Mouse (Mus musculus) lung, adult 18-20 months (tissue): ENCODE measurements around the gene Cacng3.

Experiments used
- DNase-seq, 2 experiments: peaks; one replicate each; pipeline ENCODE4 v3.0.0; 2022; ENCODE audit warnings: mixed read lengths in 2 of 2

Cacng3 gene

DNA sequence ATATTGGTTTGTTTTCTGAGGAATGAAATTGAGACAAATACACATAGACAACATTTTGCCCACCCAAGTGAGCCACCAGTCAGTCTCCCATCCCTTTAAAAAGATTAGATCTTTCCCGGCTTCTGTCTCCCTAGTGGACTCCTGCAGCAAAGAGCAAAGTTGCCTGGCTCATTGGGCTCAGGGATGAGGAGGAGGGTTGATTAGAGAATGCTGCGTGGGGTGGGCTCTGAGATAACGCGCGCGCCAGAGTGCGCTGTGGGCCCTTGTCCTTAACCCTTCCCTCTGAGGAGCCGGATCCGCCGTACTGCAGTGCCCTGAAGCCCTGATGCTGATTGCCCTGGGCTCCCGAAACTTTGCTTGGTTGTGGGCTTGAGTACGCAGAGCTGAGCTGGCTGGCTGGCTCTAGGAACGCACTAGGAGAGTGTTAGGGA lies at the start of gene Cacng3:
Cacng3 (plus strand) TSS at position 51 of the 431 bp plus-strand sequence.
- no peak for DNase-seq

DNA sequence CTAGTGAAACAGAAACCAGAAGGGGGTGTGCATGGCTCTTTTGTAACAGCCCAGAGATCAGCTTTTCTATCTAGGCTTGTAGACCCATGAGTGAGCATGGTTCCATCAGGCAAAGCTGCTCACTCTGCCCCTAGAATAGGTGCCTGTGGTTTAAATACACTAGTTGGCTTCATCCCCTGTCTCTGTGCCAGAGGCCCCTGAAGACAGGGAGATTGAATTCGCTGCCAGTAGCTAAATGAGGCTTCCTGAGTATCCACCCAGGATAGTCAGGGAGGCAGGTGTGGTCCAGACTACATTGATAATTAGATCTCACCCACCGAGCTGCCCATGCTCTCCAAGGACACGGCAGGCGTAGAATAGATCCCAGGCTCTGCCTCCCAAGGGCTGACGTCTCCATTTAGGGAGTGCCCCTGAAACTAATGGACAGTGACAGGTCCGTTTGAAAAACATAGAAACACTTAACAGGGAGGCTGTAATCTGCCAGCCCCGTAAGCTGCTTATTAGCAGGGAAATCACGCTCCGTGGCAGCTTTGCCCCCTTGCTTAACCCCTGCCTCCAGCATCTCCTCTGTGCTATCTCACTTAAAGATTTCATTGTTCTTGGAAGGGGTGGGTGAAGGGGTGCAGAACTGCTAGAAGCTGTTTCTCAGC lies 48.0 kb upstream of the Cacng3 start:
- no peak for DNase-seq

DNA sequence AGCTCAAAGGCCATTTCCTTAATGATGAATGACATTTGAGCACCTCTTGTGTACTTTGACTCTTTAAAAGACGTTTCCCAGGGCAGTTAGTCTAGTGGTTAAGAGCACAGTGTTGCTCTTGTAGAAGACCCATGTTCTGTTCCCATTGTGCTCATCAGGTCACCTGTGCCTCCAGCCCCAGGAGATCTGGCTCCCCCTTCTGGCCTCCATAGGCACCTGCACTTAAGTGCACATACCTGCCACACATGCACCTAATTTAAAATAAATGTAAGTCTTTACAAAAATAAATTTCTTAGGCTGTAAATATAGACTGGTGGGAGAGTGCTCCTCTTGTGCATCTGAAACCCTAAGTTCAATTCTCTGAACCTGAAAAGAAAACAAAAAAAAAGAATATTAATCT lies 46.5 kb upstream of the Cacng3 start:
- no peak for DNase-seq

DNA sequence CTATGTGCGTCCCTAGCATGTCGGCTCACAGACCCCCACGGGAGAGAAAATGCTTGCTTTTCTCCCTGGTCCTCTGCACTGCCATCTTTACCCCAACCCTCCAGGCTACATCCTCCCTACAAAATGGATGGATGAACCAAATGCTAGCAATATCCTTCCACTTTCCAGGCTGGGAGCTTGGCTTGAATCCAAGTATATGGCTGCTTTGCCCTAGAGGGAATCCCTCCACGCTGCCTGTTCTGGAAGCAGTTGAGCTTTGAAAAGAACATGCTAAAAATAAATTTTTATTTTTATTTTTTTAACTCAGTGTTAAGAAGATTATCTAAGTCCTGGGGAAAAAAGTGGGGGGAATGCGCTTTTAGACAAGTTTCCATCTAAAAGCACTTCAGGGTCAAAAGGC lies 42.2 kb upstream of the Cacng3 start:
- no peak for DNase-seq

DNA sequence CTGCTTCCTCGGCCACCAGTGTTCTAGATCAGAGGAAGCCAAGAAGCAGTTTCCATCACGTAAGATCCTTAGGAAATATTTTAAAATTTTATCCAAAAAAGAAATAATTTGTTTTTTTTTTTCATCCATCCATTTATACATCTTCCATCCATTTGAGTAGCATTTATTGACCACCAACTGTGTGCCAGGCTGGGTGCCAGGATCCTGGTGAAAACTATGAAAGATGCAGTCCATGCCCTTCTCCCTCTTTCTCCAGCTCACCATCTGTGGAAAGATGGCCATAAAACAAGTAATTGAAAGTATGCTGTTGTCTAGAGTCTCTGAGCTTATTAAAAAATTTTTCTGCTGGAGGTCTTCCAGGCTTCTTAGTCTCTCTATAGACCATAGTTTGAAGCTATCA lies 39.9 kb upstream of the Cacng3 start:
- no peak for DNase-seq

DNA sequence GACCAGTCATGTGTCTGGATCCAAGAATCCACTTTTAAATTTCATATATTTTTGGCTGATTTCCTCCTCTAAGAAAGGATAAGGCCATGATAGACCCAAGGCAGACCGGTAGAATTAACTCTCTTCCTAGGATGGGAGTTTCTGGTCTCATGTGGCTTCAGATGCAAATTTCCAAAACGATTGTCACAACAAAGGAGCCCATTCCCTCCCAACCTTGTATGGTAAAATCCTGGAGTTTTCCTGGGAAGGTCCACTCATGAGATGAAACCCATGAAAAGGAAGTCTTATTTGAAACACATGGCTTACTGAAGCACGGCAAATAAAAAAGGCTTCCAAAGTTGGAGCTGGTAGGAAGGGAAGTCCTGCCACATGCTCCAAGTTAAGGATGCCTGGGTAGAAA lies 39.1 kb upstream of the Cacng3 start:
- no peak for DNase-seq

DNA sequence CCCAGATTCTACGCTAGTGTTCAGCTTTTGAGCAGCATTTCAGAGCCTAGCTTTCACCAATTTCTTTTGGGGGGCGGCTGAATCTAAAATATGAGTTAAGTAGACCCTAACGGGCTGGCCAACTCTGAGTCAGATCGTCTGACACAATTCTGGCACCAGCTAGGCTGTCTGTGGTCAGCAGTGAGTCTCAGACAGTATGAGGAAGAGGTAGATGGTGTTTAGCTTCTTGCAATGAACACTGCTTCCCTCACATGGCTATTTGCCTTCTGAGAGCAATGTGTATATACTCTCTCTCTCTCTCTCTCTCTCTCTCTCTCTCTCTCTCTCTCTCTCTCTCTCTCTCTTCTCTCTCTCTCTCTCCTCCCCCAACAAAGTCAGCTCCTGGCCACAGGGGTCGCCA lies 37.3 kb upstream of the Cacng3 start:
- no peak for DNase-seq

DNA sequence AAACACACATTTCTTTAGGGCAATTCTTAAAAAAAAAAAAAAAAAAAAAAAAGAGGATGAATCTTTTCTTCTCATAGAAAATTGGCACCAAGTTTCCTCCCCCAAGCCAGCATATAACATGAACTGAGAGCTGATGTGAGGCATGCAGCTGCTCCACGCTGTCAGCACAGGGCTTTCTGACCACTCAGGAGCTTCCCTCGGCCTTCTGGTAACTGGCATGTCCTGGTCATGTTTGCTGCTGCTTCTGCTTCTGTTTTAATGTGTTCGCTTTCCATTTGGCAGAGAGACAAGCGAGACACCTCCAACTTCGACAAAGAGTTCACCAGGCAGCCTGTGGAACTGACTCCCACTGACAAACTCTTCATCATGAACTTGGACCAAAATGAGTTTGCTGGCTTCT lies 36.8 kb upstream of the Cacng3 start:
- no peak for DNase-seq

DNA sequence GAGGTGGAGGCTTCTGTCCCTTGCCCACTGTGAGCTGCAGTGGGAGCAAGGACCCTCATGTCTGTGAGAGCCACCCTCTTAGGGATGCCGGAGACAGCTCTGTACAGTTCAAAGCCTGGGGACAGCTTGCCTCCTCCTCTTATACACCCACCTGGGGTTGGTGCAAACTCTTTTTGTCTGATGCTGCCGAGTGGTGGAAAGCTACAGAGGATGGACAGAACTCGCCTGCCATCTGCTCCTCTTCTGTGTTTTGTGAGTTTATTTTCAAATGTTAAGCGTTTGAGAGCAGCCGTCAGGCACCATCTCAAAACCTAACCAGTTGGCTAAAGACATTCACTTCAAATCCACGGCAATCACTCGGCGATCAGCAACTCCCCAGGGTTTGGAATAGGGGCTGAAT lies 26.6 kb upstream of the Cacng3 start:
- DNase-seq = no peak

DNA sequence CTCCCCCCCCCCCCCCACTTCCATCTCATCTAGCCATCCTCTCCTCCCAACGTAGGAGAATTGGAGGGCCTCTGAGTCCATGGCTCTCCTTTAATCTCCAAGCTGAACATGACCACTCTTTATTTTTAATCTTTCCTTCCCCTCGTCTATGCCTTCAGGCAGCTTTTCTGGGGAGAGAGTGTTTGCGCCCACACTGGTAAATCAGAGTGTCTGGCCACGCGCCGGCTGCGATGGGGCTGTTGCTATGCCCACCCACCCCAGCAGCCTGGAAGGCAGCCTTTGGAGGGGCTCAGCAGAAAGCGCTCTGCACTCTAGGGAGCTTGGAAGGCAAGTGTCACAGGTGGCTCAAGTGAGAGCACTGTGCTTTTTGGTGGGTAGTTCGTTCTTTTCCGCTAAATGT lies 21.0 kb upstream of the Cacng3 start:
- no peak for DNase-seq

DNA sequence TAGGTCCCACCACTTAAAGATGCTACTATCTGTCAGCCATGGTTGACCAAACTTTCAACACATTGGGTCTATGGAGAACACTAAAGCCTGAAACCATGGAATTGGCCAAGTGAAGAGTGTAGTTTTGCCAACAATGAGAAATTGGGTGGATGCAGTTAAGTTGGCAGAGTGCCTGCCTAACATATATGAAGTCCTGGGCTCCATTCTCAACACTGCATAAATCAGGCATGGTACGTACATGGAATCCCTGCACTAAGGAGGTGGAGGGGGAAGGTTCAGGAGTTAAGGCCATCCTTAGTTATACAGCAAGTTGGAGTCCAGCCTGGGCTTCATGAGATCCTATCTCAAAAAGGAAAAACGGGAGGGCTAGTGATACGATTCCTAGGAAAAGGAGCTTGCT lies 17.8 kb upstream of the Cacng3 start:
- DNase-seq = no peak

DNA sequence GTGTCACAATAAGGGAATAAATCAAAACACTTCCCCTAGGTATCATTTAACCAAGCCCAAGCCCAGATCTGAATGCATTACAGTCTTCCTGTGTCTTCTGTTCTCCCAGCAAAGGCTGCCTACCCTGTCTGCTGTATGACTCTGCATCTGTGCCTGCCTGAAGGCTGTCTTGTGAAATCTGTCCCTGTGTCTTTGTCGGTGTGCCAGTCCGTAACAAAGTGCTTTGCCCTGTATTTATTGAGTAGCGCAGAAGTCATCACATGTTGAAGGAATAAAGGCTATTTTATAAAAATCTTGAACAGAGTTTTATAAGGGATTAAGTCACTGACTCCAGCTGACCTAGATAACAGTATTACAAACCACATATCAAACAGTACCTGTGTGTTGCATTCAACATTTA lies 13.6 kb upstream of the Cacng3 start:
- DNase-seq = no peak

DNA sequence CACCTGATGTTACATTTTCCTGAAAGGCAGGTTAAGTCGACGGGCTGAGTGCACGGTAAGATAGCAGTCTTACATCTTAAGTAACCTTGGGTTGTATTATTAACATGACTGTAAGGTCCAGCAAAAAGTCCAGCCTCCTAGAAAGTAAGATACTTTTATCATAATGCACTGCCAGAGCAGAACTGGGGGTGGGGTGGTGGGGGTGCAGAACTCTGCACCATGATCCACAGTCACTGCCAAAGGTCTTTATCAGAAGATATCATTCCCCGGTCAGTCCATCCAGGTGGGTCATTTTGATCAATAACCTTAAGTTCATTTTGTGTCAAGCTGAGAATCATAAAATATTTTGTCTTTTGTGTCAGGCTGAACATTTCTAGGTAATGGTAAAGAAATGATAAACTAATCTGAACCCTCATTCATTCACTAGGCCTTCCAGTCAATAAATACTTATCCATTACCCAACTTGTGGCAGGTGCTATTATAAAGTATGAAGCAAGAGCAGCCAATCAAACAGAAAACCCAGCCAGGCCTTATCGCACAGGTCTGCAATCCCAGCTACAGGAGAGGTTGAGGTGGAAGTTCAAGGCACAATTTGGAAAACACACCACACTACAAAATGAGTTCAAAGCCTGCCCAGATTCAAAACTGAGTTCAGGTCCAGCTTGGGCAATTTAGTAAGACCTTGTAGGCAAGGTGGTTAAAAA lies 12.7 kb upstream of the Cacng3 start:
- DNase-seq = no peak

DNA sequence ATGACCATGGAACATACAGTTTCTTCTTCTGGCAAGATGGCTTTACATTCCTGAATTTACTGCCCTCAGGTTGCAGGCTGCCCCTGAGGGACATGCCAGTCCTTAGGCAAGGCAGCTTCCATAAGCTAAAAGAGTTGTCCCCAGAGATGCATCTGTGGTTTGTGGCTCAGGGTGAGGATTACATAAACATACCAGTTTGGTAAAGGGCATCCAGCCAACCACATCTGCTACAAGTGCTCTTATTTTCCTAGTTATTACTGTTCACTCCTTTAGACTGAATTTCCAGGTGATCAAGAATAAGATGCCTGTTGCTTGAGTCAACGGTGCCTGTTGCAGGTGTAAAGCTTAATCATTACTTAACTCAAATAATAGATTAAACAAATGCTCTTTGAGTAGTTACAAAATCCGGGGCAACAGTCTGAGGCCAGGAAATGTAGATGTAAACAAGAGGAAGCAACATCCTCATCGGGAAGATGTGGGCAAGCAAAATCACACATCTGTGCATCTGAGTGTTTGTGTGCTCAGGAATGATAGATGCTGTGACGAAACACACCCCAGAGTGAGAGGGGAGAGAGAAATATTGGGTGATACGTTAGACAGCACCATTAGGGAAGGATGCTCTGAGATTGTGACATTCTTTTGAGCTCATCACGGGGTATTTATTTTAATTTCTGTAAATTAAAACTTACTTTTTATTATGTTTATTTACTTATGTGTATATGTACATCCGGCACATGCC lies 4.8 kb upstream of the Cacng3 start:
- no peak for DNase-seq

DNA sequence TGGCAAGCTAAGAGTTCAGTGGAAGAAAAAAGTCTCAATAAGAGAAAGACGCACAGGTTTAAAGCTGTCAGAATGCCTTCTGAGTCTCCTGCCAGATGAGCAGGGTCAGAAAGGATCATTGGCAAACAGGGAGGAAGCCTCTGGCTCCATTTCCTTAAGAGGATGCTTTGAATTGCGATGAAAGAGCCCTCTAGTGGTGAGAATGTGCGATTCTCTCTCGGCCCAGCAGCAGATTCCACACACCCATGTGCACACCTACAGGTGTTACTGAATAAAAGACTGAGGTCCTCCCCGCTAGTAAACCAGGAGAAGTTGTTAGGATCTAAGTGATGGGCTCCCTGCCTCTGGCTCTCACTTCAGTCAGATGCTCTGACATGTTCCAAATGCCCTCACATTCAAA lies 2.4 kb upstream of the Cacng3 start:
- DNase-seq = no peak

DNA sequence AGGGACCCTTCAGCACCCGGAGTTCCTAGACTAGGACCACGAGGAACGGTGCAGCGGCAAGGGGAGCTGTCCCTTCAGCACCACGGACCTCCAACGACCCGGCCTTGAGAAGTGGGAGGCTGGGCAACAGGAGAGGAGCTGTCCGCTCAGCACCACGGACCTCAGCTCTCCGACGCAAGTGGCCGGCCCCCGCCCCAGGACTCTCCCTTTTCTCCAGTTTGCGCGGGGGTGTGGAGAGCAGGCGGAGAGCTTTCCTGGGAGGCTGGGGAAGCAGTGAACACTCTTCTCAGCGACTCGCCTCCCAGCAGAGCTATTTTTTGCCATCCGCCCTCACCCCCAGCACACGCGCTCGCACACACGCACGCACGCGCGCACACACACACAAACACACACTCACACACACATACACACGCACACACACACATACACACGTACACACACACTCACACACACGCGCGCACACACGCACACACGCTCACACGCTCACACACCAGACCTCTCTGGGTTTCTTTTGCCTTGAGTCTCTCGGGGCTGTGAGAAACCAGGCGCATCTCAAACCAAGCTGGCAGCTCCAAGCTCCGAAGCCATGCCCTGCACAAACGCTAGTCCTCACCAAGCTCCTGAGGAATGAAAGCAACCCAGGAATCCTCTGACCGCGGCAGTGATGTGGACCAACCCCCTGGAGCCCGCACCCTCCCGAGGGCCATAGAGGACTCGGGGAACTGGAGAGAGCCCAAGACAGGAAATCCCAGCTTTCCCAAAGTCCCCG lies 765 bp downstream of the Cacng3 start:
- peak; percentile 58 to 64 for DNase-seq

DNA sequence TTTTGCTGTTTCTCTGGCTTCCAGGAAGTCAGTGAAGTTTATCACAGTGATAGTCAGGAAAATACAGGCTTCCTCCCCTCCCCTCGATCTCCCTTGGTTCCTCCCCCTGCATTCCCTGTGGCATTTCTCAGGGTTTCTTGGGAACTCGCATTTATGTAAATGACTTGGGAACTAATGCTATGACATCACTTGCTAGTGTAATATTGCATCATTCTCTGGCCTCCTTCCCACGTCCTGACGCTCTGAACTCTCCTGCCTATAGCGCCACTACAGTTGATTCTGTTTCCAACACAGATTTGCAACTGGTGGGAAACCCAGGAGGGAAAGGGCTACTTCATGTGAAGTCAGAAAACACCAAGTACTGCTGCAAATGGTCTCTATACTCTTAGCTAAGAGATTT lies 2.7 kb downstream of the Cacng3 start:
- no peak for DNase-seq

DNA sequence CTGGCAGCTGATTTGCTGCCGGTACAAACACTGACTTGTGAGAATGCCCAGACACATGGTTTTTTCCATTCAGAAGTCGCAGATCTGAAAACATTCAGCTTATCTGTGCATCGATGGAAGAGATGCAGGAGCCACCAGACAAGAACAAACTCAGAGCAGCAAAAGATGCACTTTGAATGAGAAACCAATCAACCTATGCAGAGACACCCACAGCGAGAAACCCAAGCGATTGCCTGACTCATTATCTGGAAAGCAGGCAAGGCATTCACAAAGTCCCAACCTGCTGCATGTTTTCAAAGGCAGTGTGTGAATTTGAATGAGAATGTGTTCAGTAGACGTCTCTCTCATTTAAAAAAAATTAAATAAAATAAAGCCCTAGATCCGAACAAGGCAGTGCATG lies 4.9 kb downstream of the Cacng3 start:
- no peak for DNase-seq

DNA sequence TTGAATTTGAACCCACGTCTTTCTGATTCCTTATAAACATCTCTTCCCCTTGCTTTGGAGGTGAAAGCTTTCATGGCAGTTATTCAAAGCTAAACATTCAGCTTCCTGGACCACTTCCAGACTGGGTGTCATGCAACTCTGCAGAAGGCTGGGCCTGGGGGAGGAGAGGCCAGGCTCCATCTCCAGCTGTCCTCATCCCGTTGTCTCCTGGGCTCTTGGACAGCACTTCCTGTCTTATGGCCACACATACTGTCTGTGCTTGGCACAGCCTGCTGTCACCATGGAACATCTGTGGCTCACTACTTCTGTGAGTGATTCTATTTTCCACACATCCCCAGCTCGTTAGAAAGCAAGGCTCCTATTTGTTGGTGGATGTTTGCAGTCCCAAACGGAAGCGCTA lies 31.5 kb downstream of the Cacng3 start:
- no peak for DNase-seq

DNA sequence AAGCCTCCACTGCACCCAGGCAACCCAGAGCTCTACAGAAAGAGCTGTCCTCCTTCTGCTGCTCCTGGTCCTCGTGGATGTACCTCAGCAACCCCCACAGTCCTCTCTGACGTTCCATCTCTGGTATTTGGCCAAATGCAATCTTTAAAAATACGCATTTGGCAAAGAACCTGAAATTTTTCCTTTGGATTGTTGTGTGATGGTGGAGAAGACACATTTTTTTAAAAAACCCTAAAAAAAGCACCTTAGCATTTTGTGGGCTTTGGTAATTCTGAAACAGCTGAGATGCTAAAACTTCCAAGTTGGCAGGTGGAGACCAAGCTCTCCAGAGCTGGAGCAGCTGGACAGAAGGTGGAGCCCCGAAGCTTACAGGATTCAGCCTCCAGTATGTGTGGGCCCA lies 32.2 kb downstream of the Cacng3 start:
- no peak for DNase-seq

DNA sequence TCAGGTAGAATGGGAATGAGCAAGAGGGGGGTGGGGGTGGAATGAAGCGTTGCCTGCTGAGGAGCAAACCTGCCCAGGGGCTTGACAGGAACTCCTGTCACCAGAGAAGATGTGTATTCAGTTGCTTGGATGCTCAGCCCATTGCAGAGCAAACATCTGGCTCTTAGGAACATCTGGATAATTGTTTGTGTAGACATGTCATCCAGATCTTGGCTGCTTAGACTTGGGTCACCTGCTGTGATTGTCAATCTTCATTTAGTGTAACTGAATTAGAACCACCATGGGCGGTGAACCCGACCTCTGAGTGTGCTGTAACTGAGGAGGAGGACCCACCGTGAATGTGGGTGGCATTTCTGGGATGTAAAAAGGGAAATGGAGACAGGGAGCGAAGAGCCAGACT lies 36.4 kb downstream of the Cacng3 start:
- DNase-seq = no peak

DNA sequence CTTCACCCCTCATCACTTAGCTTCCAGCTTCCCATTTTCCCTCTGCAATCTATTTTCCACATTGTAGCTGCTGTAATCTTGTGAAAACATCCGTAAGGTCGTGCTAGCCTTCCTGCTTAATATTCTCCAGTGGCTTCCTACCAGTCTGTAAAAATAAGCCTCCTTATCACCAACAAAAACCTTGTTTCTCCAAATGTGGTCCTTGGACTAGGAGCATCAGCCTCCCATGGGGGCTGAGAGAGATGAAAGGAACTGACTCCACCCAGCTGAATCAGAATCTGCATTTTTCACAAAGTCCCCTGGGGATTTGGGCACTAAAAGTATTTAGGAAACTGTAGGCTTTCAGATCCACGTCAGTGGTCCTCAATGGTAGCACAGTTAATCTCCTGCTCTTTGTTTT lies 46.0 kb downstream of the Cacng3 start:
- DNase-seq = no peak

DNA sequence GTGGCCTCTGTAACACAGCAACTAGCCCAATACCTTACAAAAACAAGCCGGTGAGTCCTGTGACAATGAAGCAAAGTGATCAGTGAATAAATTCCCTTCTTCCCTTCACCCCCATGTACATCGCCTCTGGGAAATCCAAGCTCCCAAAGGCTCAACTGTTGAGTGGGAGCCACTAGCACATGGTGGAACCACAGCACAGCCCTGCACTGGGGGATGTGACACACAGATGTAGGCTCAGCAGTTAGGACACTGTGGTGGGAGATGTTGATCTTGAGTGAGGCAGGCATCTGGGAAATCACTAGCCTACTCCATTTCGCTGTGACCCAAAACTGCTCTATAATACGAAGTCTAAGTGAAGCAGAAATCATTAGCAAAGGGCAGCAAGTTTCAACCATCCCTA lies 48.2 kb downstream of the Cacng3 start:
- DNase-seq = no peak
